Mouse (Mus musculus): ENCODE measurements around the gene Ctsh. TPM values are rescaled to one million over a fixed set of nuclear protein-coding genes. Genes with fewer than 3 reads are reported as not detected.
A peak's percentile ranks its signal among the peaks of the same experiment; 100 is the strongest.
"Not testable (repeated sequence)": the region's sequence is repeated elsewhere in the genome, so short reads cannot be mapped to it uniquely, and the experiment has no call there.

Gene Ctsh
- polyA plus RNA-seq, 1 experiment from 2014 or later: 69.3 TPM

GRCm38 (mm10) chr9:90060932-90061331, 7.0 kb downstream of the Ctsh start:
- H3K27ac ChIP-seq (replicated peaks; ENCODE audit: low read depth, low read length); ATAC-seq (ENCODE audit: low read depth); H3K9ac ChIP-seq (ENCODE audit: low read depth, low read length); H3K27me3 ChIP-seq (replicated peaks; ENCODE audit: control insufficient read depth, insufficient read depth, low read length); H3K4me2 ChIP-seq (ENCODE audit: low read depth, low read length); DNase-seq (ENCODE audit: low spot score); H3K4me3 ChIP-seq (ENCODE audit: low read depth, low read length); H3K36me3 ChIP-seq (ENCODE audit: control insufficient read depth, insufficient read depth, low read length); H3K9me3 ChIP-seq (ENCODE audit: control insufficient read depth, low read length); H3K4me1 ChIP-seq (ENCODE audit: control insufficient read depth, insufficient read depth, low read length): not testable (repeated sequence)
- WGBS: 85% methylated on average over 5 of the region's 5 CpGs

DNA sequence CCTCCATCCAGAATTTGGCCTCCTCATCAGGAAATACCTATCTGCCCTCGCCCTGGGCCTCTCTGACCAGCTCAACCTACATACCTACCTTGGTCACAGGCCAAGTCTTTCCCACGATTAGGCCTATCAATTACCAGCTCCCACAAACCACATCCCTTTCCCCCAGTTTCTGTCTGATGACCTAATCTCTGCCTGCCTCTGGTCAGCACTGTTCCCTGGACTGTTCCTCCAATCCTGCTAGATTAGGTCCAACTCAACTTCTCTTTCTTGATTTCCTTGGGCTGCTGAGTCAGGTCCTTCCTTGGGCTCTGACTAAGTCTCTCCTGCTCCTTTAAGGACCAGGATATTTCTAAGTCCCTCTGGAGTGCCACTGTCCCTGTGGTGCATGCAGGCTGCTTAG, 13.4 kb downstream of the Ctsh start:
- ATAC-seq (ENCODE audit: low read depth) (no peak), DNase-seq (ENCODE audit: low spot score) (no peak)
- no peaks in the 10 kb centered on the region for H3K27me3 ChIP-seq (replicated peaks; ENCODE audit: control insufficient read depth, insufficient read depth, low read length)
- no peak overlapping the region for H3K27ac ChIP-seq (replicated peaks; ENCODE audit: low read depth, low read length)
- no peak overlapping the region for H3K9ac ChIP-seq (ENCODE audit: low read depth, low read length)
- no peaks in the 10 kb centered on the region for H3K4me1 ChIP-seq (ENCODE audit: control insufficient read depth, insufficient read depth, low read length)
- no peaks in the 10 kb centered on the region for H3K9me3 ChIP-seq (ENCODE audit: control insufficient read depth, low read length)
- 81% methylated on average over 2 of the region's 2 CpGs for WGBS
- H3K4me3 ChIP-seq (ENCODE audit: low read depth, low read length): no peak overlapping the region
- no peaks in the 10 kb centered on the region for H3K36me3 ChIP-seq (ENCODE audit: control insufficient read depth, insufficient read depth, low read length)
- H3K4me2 ChIP-seq (ENCODE audit: low read depth, low read length): no peak overlapping the region

GRCm38 (mm10) chr9:90068786-90069185, 14.8 kb downstream of the Ctsh start:
- 69% methylated on average over 6 of the region's 6 CpGs for WGBS
- ATAC-seq (ENCODE audit: low read depth): no peak; the same call in 1 of the 2 replicates

GRCm38 (mm10) chr9:90069485-90069884, 15.5 kb downstream of the Ctsh start:
- H3K4me1 ChIP-seq (ENCODE audit: control insufficient read depth, insufficient read depth, low read length): no peaks in the 10 kb centered on the region
- no peaks in the 10 kb centered on the region for H3K27me3 ChIP-seq (replicated peaks; ENCODE audit: control insufficient read depth, insufficient read depth, low read length)
- H3K9ac ChIP-seq (ENCODE audit: low read depth, low read length): no peak overlapping the region
- no peaks in the 10 kb centered on the region for H3K36me3 ChIP-seq (ENCODE audit: control insufficient read depth, insufficient read depth, low read length)
- no peak overlapping the region for H3K4me3 ChIP-seq (ENCODE audit: low read depth, low read length)
- no peaks in the 10 kb centered on the region for H3K9me3 ChIP-seq (ENCODE audit: control insufficient read depth, low read length)
- no peak overlapping the region for H3K4me2 ChIP-seq (ENCODE audit: low read depth, low read length)
- H3K27ac ChIP-seq (replicated peaks; ENCODE audit: low read depth, low read length): no peak overlapping the region
- 59% methylated on average over 7 of the region's 7 CpGs for WGBS
- ATAC-seq (ENCODE audit: low read depth): peak; percentile 91
- DNase-seq (ENCODE audit: low spot score): peak; percentile 75

More at GRCm38 (mm10) chr9:90068786-90069185, 14.8 kb downstream of the Ctsh start:
- Histone ChIP-seq H3K4me2 (ENCODE audit: low read depth, low read length) (no peak overlapping the region), H3K9ac (ENCODE audit: low read depth, low read length) (no peak overlapping the region), H3K4me3 (ENCODE audit: low read depth, low read length) (no peak overlapping the region), H3K4me1 (ENCODE audit: control insufficient read depth, insufficient read depth, low read length) (no peaks in the 10 kb centered on the region), H3K27me3 (replicated peaks; ENCODE audit: control insufficient read depth, insufficient read depth, low read length) (no peaks in the 10 kb centered on the region), H3K9me3 (ENCODE audit: control insufficient read depth, low read length) (no peaks in the 10 kb centered on the region), H3K36me3 (ENCODE audit: control insufficient read depth, insufficient read depth, low read length) (no peaks in the 10 kb centered on the region), H3K27ac (replicated peaks; ENCODE audit: low read depth, low read length) (no peak overlapping the region; the same call in 1 of the 2 replicates)
- DNase-seq (ENCODE audit: low spot score): no peak

- no peak overlapping the region for H3K9ac ChIP-seq (ENCODE audit: low read depth, low read length)
- no peak overlapping the region for H3K27ac ChIP-seq (replicated peaks; ENCODE audit: low read depth, low read length)
- WGBS: 76% methylated on average over 7 of the region's 7 CpGs
- no peak overlapping the region for H3K4me3 ChIP-seq (ENCODE audit: low read depth, low read length)
- no peak overlapping the region for H3K4me2 ChIP-seq (ENCODE audit: low read depth, low read length)
- no peaks in the 10 kb centered on the region for H3K27me3 ChIP-seq (replicated peaks; ENCODE audit: control insufficient read depth, insufficient read depth, low read length)
- no peaks in the 10 kb centered on the region for H3K4me1 ChIP-seq (ENCODE audit: control insufficient read depth, insufficient read depth, low read length)
- no peak for ATAC-seq (ENCODE audit: low read depth)
- no peaks in the 10 kb centered on the region for H3K9me3 ChIP-seq (ENCODE audit: control insufficient read depth, low read length)
- no peaks in the 10 kb centered on the region for H3K36me3 ChIP-seq (ENCODE audit: control insufficient read depth, insufficient read depth, low read length)
- no peak for DNase-seq (ENCODE audit: low spot score)
Observed at GRCm38 (mm10) chr9:90070174-90070573, 16.2 kb downstream of the Ctsh start.

DNA sequence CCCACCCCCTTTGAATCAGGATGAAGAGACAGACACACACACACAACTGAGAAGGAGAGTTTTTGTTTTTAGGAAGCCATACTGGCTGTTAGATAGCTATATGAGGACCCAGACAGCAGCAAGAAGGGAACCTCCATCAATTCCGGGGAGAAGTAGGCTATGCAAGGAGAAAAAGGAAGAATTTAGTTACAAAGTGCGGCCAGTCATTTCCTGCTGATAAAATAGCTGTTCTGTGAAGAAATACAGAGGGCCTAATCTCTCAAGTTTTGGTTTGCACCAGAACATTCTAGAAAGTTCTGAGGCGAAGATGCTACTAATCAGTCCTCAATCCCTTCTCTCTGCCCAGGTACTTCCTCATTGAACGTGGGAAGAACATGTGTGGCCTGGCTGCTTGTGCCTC, 21.4 kb downstream of the Ctsh start:
- no peak for ATAC-seq (ENCODE audit: low read depth)
- WGBS: 71% methylated on average over 4 of the region's 4 CpGs

GRCm38 (mm10) chr9:90076131-90076530, 22.2 kb downstream of the Ctsh start:
- Histone ChIP-seq H3K9me3 (ENCODE audit: control insufficient read depth, low read length) (no peaks in the 10 kb centered on the region), H3K27ac (replicated peaks; ENCODE audit: low read depth, low read length) (no peak overlapping the region), H3K27me3 (replicated peaks; ENCODE audit: control insufficient read depth, insufficient read depth, low read length) (no peaks in the 10 kb centered on the region), H3K4me1 (ENCODE audit: control insufficient read depth, insufficient read depth, low read length) (no peaks in the 10 kb centered on the region), H3K36me3 (ENCODE audit: control insufficient read depth, insufficient read depth, low read length) (no peaks in the 10 kb centered on the region), H3K4me2 (ENCODE audit: low read depth, low read length) (no peak overlapping the region), H3K9ac (ENCODE audit: low read depth, low read length) (no peak overlapping the region), H3K4me3 (ENCODE audit: low read depth, low read length) (no peak overlapping the region)
- DNase-seq (ENCODE audit: low spot score): no peak
- no peak for ATAC-seq (ENCODE audit: low read depth)
- WGBS: 83% methylated on average over 5 of the region's 5 CpGs

More for the DNA sequence above, 21.4 kb downstream of the Ctsh start:
- H3K9ac ChIP-seq (ENCODE audit: low read depth, low read length): no peak overlapping the region
- no peaks in the 10 kb centered on the region for H3K9me3 ChIP-seq (ENCODE audit: control insufficient read depth, low read length)
- no peak overlapping the region for H3K4me2 ChIP-seq (ENCODE audit: low read depth, low read length)
- no peak overlapping the region for H3K4me3 ChIP-seq (ENCODE audit: low read depth, low read length)
- no peak for DNase-seq (ENCODE audit: low spot score)
- no peaks in the 10 kb centered on the region for H3K36me3 ChIP-seq (ENCODE audit: control insufficient read depth, insufficient read depth, low read length)
- no peaks in the 10 kb centered on the region for H3K4me1 ChIP-seq (ENCODE audit: control insufficient read depth, insufficient read depth, low read length)
- H3K27me3 ChIP-seq (replicated peaks; ENCODE audit: control insufficient read depth, insufficient read depth, low read length): no peaks in the 10 kb centered on the region
- no peak overlapping the region for H3K27ac ChIP-seq (replicated peaks; ENCODE audit: low read depth, low read length)

DNA sequence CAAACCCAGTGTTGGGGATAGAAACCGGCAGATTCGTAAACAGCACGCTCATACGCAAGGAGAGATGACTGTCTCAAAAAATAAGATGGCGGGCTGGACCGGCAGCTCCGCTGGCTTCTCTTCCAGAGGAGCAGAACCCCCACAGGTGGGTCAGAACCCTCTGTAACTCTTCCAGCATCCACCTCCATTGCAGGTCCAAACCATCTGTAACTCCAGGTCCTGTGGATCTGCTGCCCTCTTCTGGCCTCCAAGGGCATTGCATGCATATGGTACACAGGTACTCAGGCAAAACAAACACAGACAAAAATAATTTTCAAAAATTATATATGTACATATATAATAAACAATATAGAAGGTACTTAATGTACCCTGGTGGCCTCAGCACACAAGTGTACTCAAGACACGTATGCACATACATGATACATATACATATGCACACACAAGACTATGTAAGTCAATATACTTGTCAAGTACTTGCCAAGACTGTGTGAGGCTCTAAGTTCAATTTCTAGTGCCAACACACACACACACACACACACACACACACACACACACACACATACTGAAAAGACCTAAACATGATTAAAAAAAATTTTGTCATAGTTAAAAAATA, 23.0 kb downstream of the Ctsh start:
- Histone ChIP-seq H3K4me3 (ENCODE audit: low read depth, low read length) (no peak overlapping the region), H3K9ac (ENCODE audit: low read depth, low read length) (no peak overlapping the region), H3K27me3 (replicated peaks; ENCODE audit: control insufficient read depth, insufficient read depth, low read length) (no peaks in the 10 kb centered on the region), H3K9me3 (ENCODE audit: control insufficient read depth, low read length) (no peaks in the 10 kb centered on the region), H3K36me3 (ENCODE audit: control insufficient read depth, insufficient read depth, low read length) (no peaks in the 10 kb centered on the region), H3K4me1 (ENCODE audit: control insufficient read depth, insufficient read depth, low read length) (no peaks in the 10 kb centered on the region), H3K4me2 (ENCODE audit: low read depth, low read length) (no peak overlapping the region), H3K27ac (replicated peaks; ENCODE audit: low read depth, low read length) (no peak overlapping the region)
- DNase-seq (ENCODE audit: low spot score) (peak; percentile 20), ATAC-seq (ENCODE audit: low read depth) (0 out of 2 replicates have a peak, but pooled peaks have one; percentile 42)
- 57% methylated on average over 8 of the region's 8 CpGs for WGBS

GRCm38 (mm10) chr9:90081961-90082360, 28.0 kb downstream of the Ctsh start:
- not testable (repeated sequence) for ATAC-seq (ENCODE audit: low read depth); H3K4me1 ChIP-seq (ENCODE audit: control insufficient read depth, insufficient read depth, low read length); H3K27ac ChIP-seq (replicated peaks; ENCODE audit: low read depth, low read length); H3K4me2 ChIP-seq (ENCODE audit: low read depth, low read length); H3K9ac ChIP-seq (ENCODE audit: low read depth, low read length); H3K27me3 ChIP-seq (replicated peaks; ENCODE audit: control insufficient read depth, insufficient read depth, low read length); H3K4me3 ChIP-seq (ENCODE audit: low read depth, low read length); DNase-seq (ENCODE audit: low spot score); H3K36me3 ChIP-seq (ENCODE audit: control insufficient read depth, insufficient read depth, low read length); H3K9me3 ChIP-seq (ENCODE audit: control insufficient read depth, low read length)
- WGBS: 89% methylated on average over 6 of the region's 6 CpGs

Data from embryonic facial prominence, embryonic 14.5 days (tissue).